Mouse (Mus musculus) layer of hippocampus, adult 9-11 months (tissue): Measurements from ENCODE around the gene Slc16a3.

Source experiments
- DNase-seq: peaks from one replicate; pipeline ENCODE4 v3.0.0; 2022

Slc16a3 gene

GRCm38 (mm10) chr11:120948328-120948727 lies at the start of gene Slc16a3:
Slc16a3 (plus strand) TSS chr11:120948480.
- DNase-seq = no peak

GRCm38 (mm10) chr11:120900276-120901244 lies 47.7 kb upstream of the Slc16a3 start:
- no peak for DNase-seq

GRCm38 (mm10) chr11:120901729-120902486 lies 46.4 kb upstream of the Slc16a3 start:
- peak; percentile 20 for DNase-seq

GRCm38 (mm10) chr11:120902487-120903142 lies 45.7 kb upstream of the Slc16a3 start:
- peak; percentile 32 for DNase-seq

- DNase-seq = peak; percentile 43
These were observed 45.0 kb upstream of the Slc16a3 start for GRCm38 (mm10) chr11:120903159-120903850.

GRCm38 (mm10) chr11:120904561-120904960 lies 43.7 kb upstream of the Slc16a3 start:
- DNase-seq = no peak

- DNase-seq = peak; percentile 78
These were observed 42.8 kb upstream of the Slc16a3 start for GRCm38 (mm10) chr11:120905430-120905873.

- no peak for DNase-seq
These were observed 34.5 kb upstream of the Slc16a3 start for GRCm38 (mm10) chr11:120913796-120914195.

- peak; percentile 24 for DNase-seq
These were observed 31.8 kb upstream of the Slc16a3 start for GRCm38 (mm10) chr11:120916477-120916876.

- no peak for DNase-seq
These were observed 30.5 kb upstream of the Slc16a3 start for GRCm38 (mm10) chr11:120917756-120918155.

- no peak for DNase-seq
These were observed 25.8 kb upstream of the Slc16a3 start for GRCm38 (mm10) chr11:120922528-120922927.

GRCm38 (mm10) chr11:120928468-120928867 lies 19.8 kb upstream of the Slc16a3 start:
- DNase-seq = no peak

- DNase-seq = no peak
These were observed 16.8 kb upstream of the Slc16a3 start for GRCm38 (mm10) chr11:120931479-120931878.

GRCm38 (mm10) chr11:120932564-120933398 lies 15.5 kb upstream of the Slc16a3 start, which contains the start of gene Ccdc57:
Ccdc57 (minus strand) TSS chr11:120932872.
- DNase-seq = peak; percentile 89

- DNase-seq = no peak
These were observed 10.3 kb upstream of the Slc16a3 start for GRCm38 (mm10) chr11:120937976-120938375.

GRCm38 (mm10) chr11:120938795-120939194 lies 9.5 kb upstream of the Slc16a3 start:
- no peak for DNase-seq

- DNase-seq = no peak
These were observed 8.5 kb upstream of the Slc16a3 start for GRCm38 (mm10) chr11:120939712-120940341.

GRCm38 (mm10) chr11:120940959-120941358 lies 7.3 kb upstream of the Slc16a3 start:
- no peak for DNase-seq

GRCm38 (mm10) chr11:120945266-120945665 lies 3.0 kb upstream of the Slc16a3 start:
- DNase-seq = no peak

GRCm38 (mm10) chr11:120945926-120946325 lies 2.4 kb upstream of the Slc16a3 start:
- DNase-seq = no peak
